Mouse (Mus musculus): ENCODE data around the gene Stap2.

DNA sequence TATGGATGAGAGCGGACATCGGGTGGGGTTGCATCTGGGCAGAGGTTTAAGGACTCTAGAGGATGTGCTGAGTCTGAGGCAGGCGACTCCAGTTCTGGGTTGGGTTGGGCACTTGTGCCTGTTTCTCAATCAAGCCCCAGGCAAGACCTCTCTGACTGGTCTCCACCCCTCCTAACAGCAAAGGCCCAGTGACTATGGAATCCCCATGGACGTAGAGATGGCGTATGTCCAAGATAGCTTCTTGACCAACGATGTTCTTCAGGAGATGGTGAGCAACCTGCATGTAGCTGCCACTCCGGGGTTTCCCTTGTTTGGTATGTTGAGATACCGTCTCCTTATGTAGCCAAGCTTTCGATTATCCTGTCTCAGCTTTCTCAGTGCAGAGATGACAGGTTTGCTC lies 9.9 kb upstream of the Stap2 start:
- TF ChIP-seq CTCF (IDR thresholded peaks at IDR 0.05; ENCODE audit: extremely low read depth, insufficient read depth, low read length) (no peak), POLR2A (IDR thresholded peaks at IDR 0.05; ENCODE audit: extremely low read depth, insufficient read depth, low read length) (no peak)

Data from cortical plate, adult 2 months (tissue).